Mouse (Mus musculus) liver, embryonic 11.5 days (tissue): Measurements from ENCODE around the gene Olfr1033. TPM values are rescaled to one million over a fixed set of nuclear protein-coding genes. Genes with fewer than 3 reads are reported as not detected.
"Not testable (repeated sequence)": the region's sequence is repeated elsewhere in the genome, so short reads cannot be mapped to it uniquely, and the experiment has no call there.

Experiments
- ATAC-seq: fragments of 200-750 bp; cut with Nextera tagmentation; replicated peaks from 2 replicates; pipeline ENCODE4 v1.8.0; 2017; ENCODE audit warnings: moderate number of reproducible peaks, mild to moderate bottlenecking, moderate TSS enrichment, moderate library complexity; ENCODE audit not compliant: low FRiP score
- DNase-seq: peaks from one replicate; pipeline ENCODE4 v3.0.0-alpha.2; 2017; ENCODE audit warnings: low spot score
- H3K27ac ChIP-seq: fragments of 300-500 bp; sonication (generic); 2 replicates; pipeline ENCODE4 v1.5.1; 2014; ENCODE audit warnings: mild to moderate bottlenecking, low read depth, low read length, control low read depth
- H3K27me3 ChIP-seq: fragments of 300-500 bp; sonication (generic); replicated peaks from 2 replicates; pipeline ENCODE4 v1.6.1; 2014; ENCODE audit warnings: low read length, mixed read lengths; ENCODE audit not compliant: control insufficient read depth, insufficient read depth
- H3K36me3 ChIP-seq: fragments of 300-500 bp; sonication (generic); 2 replicates; pipeline ENCODE4 v1.6.1; 2014; ENCODE audit warnings: mild to moderate bottlenecking, low read length, moderate library complexity, mixed read lengths; ENCODE audit not compliant: control insufficient read depth, insufficient read depth
- H3K4me1 ChIP-seq: fragments of 300-500 bp; sonication (generic); replicated peaks from 2 replicates; pipeline ENCODE4 v1.6.1; 2014; ENCODE audit warnings: low read length, mixed read lengths; ENCODE audit not compliant: control insufficient read depth, insufficient read depth
- H3K4me2 ChIP-seq: fragments of 300-500 bp; sonication (generic); 2 replicates; pipeline ENCODE4 v1.6.1; 2014; ENCODE audit warnings: mild to moderate bottlenecking, control low read depth, moderate library complexity
- H3K4me3 ChIP-seq: fragments of 300-500 bp; sonication (generic); 2 replicates; pipeline ENCODE4 v1.5.1; 2014; ENCODE audit warnings: low read depth, low read length, control low read depth
- H3K9ac ChIP-seq: fragments of 300-500 bp; sonication (generic); 2 replicates; pipeline ENCODE4 v1.6.1; 2014; ENCODE audit warnings: low read depth, low read length, control low read depth
- H3K9me3 ChIP-seq: fragments of 300-500 bp; sonication (generic); 2 replicates; pipeline ENCODE4 v1.6.1; 2016; ENCODE audit warnings: low read length, inconsistent platforms, mixed read lengths; ENCODE audit not compliant: control insufficient read depth
- WGBS: fragments of 180-500 bp; shearing (Covaris S2); extraction: QIAGEN DNeasy Blood & Tissue Kit; methylation state at CpG from one replicate; pipeline ENCODE4 v1.1.7; 2014; 5-methylcytosine and 5-hydroxymethylcytosine counted together
- polyA plus RNA-seq: library from polyadenylated mRNA; unstranded; fragments of >200 nt; fragmentation: Nextera tagmentation; extraction: Ambion mirVana; gene quantifications from 2 replicates; pipeline ENCODE4 v1.2.1, GENCODE M21; 2014

The Olfr1033 gene
- polyA plus RNA-seq = 0.60 and 0.88 TPM in 2 replicates

GRCm38 (mm10) chr2:86020406-86020805 lies at the start of gene Olfr1033:
Olfr1033 (plus strand) TSS chr2:86020633.
- 2% methylated on average over 10 of the region's 11 CpGs for WGBS
- H3K9me3 ChIP-seq, H3K27me3 ChIP-seq, DNase-seq, H3K27ac ChIP-seq, ATAC-seq, H3K4me1 ChIP-seq, H3K36me3 ChIP-seq, H3K9ac ChIP-seq: not testable (repeated sequence)
- Histone ChIP-seq H3K4me2 (peak within 1 kb of the TSS; percentile 48), H3K4me3 (peak within 1 kb of the TSS; percentile 23; the same call in 1 of the 2 replicates)

- DNase-seq (no peak), ATAC-seq (no peak)
- Histone ChIP-seq H3K36me3 (no peaks in the 10 kb centered on the region), H3K4me1 (no peaks in the 10 kb centered on the region), H3K4me3 (no peak within 1 kb of the TSS), H3K27me3 (no peaks in the 10 kb centered on the region), H3K9me3 (no peaks in the 10 kb centered on the region), H3K9ac (no peak within 1 kb of the TSS), H3K27ac (no peak within 1 kb of the TSS), H3K4me2 (no peak within 1 kb of the TSS)
- 91% methylated on average over 2 of the region's 2 CpGs for WGBS
Observed at GRCm38 (mm10) chr2:85973595-85973994, 46.8 kb upstream of the Olfr1033 start, which contains the start of gene Olfr1029. Olfr1029 (plus strand) TSS chr2:85973895.

- no peak within 1 kb of the TSS for H3K9ac ChIP-seq
- DNase-seq (no peak), ATAC-seq (no peak)
- H3K4me1 ChIP-seq = no peaks in the 10 kb centered on the region
- H3K27me3 ChIP-seq = no peaks in the 10 kb centered on the region
- H3K9me3 ChIP-seq = no peaks in the 10 kb centered on the region
- H3K4me2 ChIP-seq = no peak within 1 kb of the TSS
- H3K4me3 ChIP-seq = no peak within 1 kb of the TSS
- H3K36me3 ChIP-seq = no peaks in the 10 kb centered on the region
- 71% methylated on average over 1 of the region's 1 CpGs for WGBS
- H3K27ac ChIP-seq = no peak within 1 kb of the TSS
Observed at GRCm38 (mm10) chr2:85978976-85979375, 41.5 kb upstream of the Olfr1033 start, which contains the start of gene Olfr1030. Olfr1030 (plus strand) TSS chr2:85979276.

- no peak within 1 kb of the TSS for H3K27ac ChIP-seq
- no peak within 1 kb of the TSS for H3K4me2 ChIP-seq
- WGBS = 52% methylated on average over 3 of the region's 3 CpGs
- ATAC-seq (no peak), DNase-seq (no peak)
- no peaks in the 10 kb centered on the region for H3K9me3 ChIP-seq
- H3K4me1 ChIP-seq = no peaks in the 10 kb centered on the region
- H3K9ac ChIP-seq = no peak within 1 kb of the TSS
- no peak within 1 kb of the TSS for H3K4me3 ChIP-seq
- H3K36me3 ChIP-seq = no peaks in the 10 kb centered on the region
- H3K27me3 ChIP-seq = no peaks in the 10 kb centered on the region
Observed at GRCm38 (mm10) chr2:85990004-85990403, 30.4 kb upstream of the Olfr1033 start, which contains the start of gene Olfr1031. Olfr1031 (plus strand) TSS chr2:85990304.

- no peak within 1 kb of the TSS for H3K4me2 ChIP-seq
- 78% methylated on average over 7 of the region's 7 CpGs for WGBS
Observed at GRCm38 (mm10) chr2:86005240-86005639, 15.2 kb upstream of the Olfr1033 start, which contains the start of gene Olfr1032. Olfr1032 (plus strand) TSS chr2:86005540.

GRCm38 (mm10) chr2:86021518-86021917 lies 1.1 kb downstream of the Olfr1033 start:
- H3K9ac ChIP-seq, H3K4me3 ChIP-seq, DNase-seq, H3K36me3 ChIP-seq, ATAC-seq, H3K9me3 ChIP-seq, H3K27me3 ChIP-seq, H3K4me1 ChIP-seq, H3K27ac ChIP-seq, H3K4me2 ChIP-seq: not testable (repeated sequence)
- 50% methylated on average over 3 of the region's 9 CpGs for WGBS

More at GRCm38 (mm10) chr2:86005240-86005639, 15.2 kb upstream of the Olfr1033 start, which contains the start of gene Olfr1032:
- Histone ChIP-seq H3K9me3 (no peaks in the 10 kb centered on the region), H3K36me3 (no peaks in the 10 kb centered on the region), H3K9ac (no peak within 1 kb of the TSS), H3K4me1 (no peaks in the 10 kb centered on the region), H3K27me3 (no peaks in the 10 kb centered on the region), H3K4me3 (no peak within 1 kb of the TSS), H3K27ac (no peak within 1 kb of the TSS)
- ATAC-seq (no peak), DNase-seq (no peak)

GRCm38 (mm10) chr2:86045561-86045960 lies 25.1 kb downstream of the Olfr1033 start, which contains the start of gene Olfr1034:
Olfr1034 (plus strand) TSS chr2:86045861.
- DNase-seq (no peak), ATAC-seq (no peak)
- H3K9me3 ChIP-seq = no peaks in the 10 kb centered on the region
- H3K9ac ChIP-seq = no peak within 1 kb of the TSS
- no peaks in the 10 kb centered on the region for H3K27me3 ChIP-seq
- H3K4me3 ChIP-seq = no peak within 1 kb of the TSS
- H3K36me3 ChIP-seq = no peaks in the 10 kb centered on the region
- H3K4me2 ChIP-seq = no peak within 1 kb of the TSS
- no peak within 1 kb of the TSS for H3K27ac ChIP-seq
- H3K4me1 ChIP-seq = no peaks in the 10 kb centered on the region

GRCm38 (mm10) chr2:86050777-86051176 lies 30.3 kb downstream of the Olfr1033 start:
- H3K4me1 ChIP-seq, H3K4me2 ChIP-seq, ATAC-seq, H3K27ac ChIP-seq, H3K9ac ChIP-seq, H3K36me3 ChIP-seq, DNase-seq, H3K27me3 ChIP-seq, H3K4me3 ChIP-seq, H3K9me3 ChIP-seq: not testable (repeated sequence)

GRCm38 (mm10) chr2:86063766-86064165 lies 43.3 kb downstream of the Olfr1033 start:
- not testable (repeated sequence) for H3K4me1 ChIP-seq, H3K4me3 ChIP-seq, DNase-seq, ATAC-seq, H3K27me3 ChIP-seq, H3K36me3 ChIP-seq, H3K27ac ChIP-seq, H3K9me3 ChIP-seq, H3K9ac ChIP-seq, H3K4me2 ChIP-seq
- WGBS = 96% methylated on average over 2 of the region's 2 CpGs
